13 mouse cellular contexts compared by ENCODE assay signal in the genomic region with DNA sequence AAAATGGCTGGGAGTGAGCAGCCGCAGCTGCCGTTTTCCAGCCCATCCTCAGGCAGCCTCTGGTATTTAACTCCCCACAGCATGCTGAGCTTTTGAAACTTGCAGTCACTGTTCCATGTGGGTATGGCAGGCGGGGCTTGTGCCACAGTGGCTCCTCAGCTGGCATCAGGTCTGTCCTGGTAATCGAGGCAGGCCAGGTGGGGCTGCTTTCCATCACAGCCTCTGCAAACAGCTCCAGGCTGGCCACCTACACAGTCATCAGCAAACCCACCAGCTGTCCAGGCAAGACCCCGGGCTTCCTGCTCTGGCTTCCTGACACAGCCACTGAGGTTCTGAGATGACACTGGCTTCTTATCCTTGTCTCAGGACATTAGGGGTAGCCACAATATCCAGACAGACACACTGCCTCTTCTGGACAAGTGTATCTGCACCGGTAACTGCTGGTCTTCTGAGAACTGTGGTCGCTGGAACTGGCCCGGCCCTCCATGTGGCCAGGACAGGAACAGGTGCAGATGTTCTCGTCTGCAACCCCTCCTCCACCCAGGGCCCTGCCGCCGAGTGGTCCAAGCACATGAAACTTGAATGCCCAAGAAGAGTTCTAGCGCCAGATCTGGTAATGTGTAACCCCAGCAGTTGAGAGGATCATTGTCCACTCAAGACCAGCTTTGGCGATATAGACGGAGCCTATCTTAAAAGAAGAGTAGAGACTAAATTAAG. TPM values are rescaled to one million over a fixed set of nuclear protein-coding genes. Genes with fewer than 3 reads are reported as not detected.
A peak's percentile ranks its signal among the peaks of the same experiment; 100 is the strongest.
DNase-seq lines count a peak whose midpoint lies in the region; ATAC-seq lines count a peak whose summit lies in the region.
"Had no signal": no experiment of that assay in that cellular context is flagged by ENCODE, and none has a peak within 500 bp of the region (broad histone marks: within the 10 kb centered on the region; RNA-seq: fewer than 3 reads in every experiment).

No protein-coding gene starts in this region.

- 0 out of 2 replicates have a peak overlapping the region, but pooled peaks have one; percentile 35 for H3K27ac ChIP-seq in embryonic facial prominence, embryonic 11.5 days (replicated peaks; ENCODE audit: low read depth, low read length)
- H3K27ac ChIP-seq in limb, embryonic 15.5 days, result peak overlapping the region; percentile 97

- no peak for DNase-seq in frontal cortex, postnatal 36 days (ENCODE audit: low spot score in 2 of 2)
- peak; percentile 33 to 47 for DNase-seq in kidney, postnatal 4 days
- DNase-seq in kidney, adult 8-10 months, result no peak
- DNase-seq in embryonic facial prominence, embryonic 11.5 days (ENCODE audit: low spot score), result no peak
- no peak for DNase-seq in adrenal gland, postnatal 36 days
- DNase-seq: cerebellum, adult 18-20 months; kidney, adult 11 months had no signal

- no peaks in the 10 kb centered on the region for H3K9me3 ChIP-seq in embryonic facial prominence, embryonic 11.5 days (replicated peaks; ENCODE audit: control insufficient read depth, low read length)
- H3K9me3 ChIP-seq in limb, embryonic 15.5 days, result no peaks in the 10 kb centered on the region

- H3K4me3 ChIP-seq in embryonic facial prominence, embryonic 11.5 days (ENCODE audit: low read depth, low read length), result no peak overlapping the region
- H3K4me3 ChIP-seq in limb, embryonic 15.5 days, result no peak overlapping the region

- peaks cover 21% of the 10 kb centered on the region for H3K4me1 ChIP-seq in embryonic facial prominence, embryonic 11.5 days (ENCODE audit: control insufficient read depth, insufficient read depth, low read length)
- peaks cover 88% of the 10 kb centered on the region for H3K4me1 ChIP-seq in limb, embryonic 15.5 days

- ATAC-seq in frontal cortex, adult (ENCODE audit: low TSS enrichment), result peak; percentile 19; the same call in 1 of the 2 replicates
- no peak for ATAC-seq in embryonic facial prominence, embryonic 11.5 days (replicated peaks; ENCODE audit: insufficient number of reproducible peaks, low FRiP score, low TSS enrichment, low read depth)
- no peak for ATAC-seq in limb, embryonic 15.5 days (ENCODE audit: insufficient number of reproducible peaks, low FRiP score, low TSS enrichment, low read depth)
- no peak for ATAC-seq in erythroblast, adult 5-6 weeks (replicated peaks; ENCODE audit: low FRiP score, poor library complexity, severe bottlenecking)
- ATAC-seq: lung, postnatal 0 days; Patski had no signal

- no peak overlapping the region for H3K4me2 ChIP-seq in embryonic facial prominence, embryonic 11.5 days (ENCODE audit: low read depth, low read length)
- no peak overlapping the region for H3K4me2 ChIP-seq in limb, embryonic 15.5 days
- H3K4me2 ChIP-seq: liver, embryonic 11.5 days had no signal

- WGBS in embryonic facial prominence, embryonic 11.5 days, result 69% methylated on average over 14 of the region's 14 CpGs
- WGBS in limb, embryonic 15.5 days, result 56% methylated on average over 14 of the region's 14 CpGs

- no peaks in the 10 kb centered on the region for H3K36me3 ChIP-seq in embryonic facial prominence, embryonic 11.5 days (replicated peaks; ENCODE audit: control insufficient read depth, insufficient read depth, low read depth, low read length)
- H3K36me3 ChIP-seq in limb, embryonic 15.5 days, result no peaks in the 10 kb centered on the region

- no peaks in the 10 kb centered on the region; the same call in 1 of the 2 replicates for H3K27me3 ChIP-seq in embryonic facial prominence, embryonic 11.5 days (ENCODE audit: control insufficient read depth, insufficient read depth, low read length)
- H3K27me3 ChIP-seq in limb, embryonic 15.5 days, result no peaks in the 10 kb centered on the region
- H3K27me3 ChIP-seq: Patski had no signal

- H3K9ac ChIP-seq in embryonic facial prominence, embryonic 11.5 days (replicated peaks; ENCODE audit: low read length), result no peak overlapping the region
- H3K9ac ChIP-seq in limb, embryonic 15.5 days, result no peak overlapping the region

RNA-seq across cellular contexts. Expression of a gene that starts 59.9 kb away (rescaled TPM):
- 3.3 and 3.5 TPM in 2 replicates for polyA plus RNA-seq in embryonic facial prominence, embryonic 11.5 days (2014; fragmentation: Nextera tagmentation; extraction: Ambion mirVana)
- 5.0 and 6.2 TPM in 2 replicates for polyA plus RNA-seq in limb, embryonic 15.5 days (2015; fragmentation: Nextera tagmentation; extraction: Ambion mirVana)
- 1 to 10 TPM; 7.7 to 7.9 TPM for total RNA-seq in adrenal gland, postnatal 36 days (2021)
- 2.9 TPM in 1 of 2 replicates, not detected in the other for total RNA-seq in erythroblast, adult 5-6 weeks (2015; ENCODE audit: low replicate concordance)
- 0.28 TPM in 1 of 2 replicates, not detected in the other for total RNA-seq in erythroblast, adult 5-6 weeks (2017; ENCODE audit: low replicate concordance)

Comparison
In these comparisons a context has a peak if more than half of its experiments do, and no peak if none do; other contexts are left out.
1. DNase-seq: peak in kidney, postnatal 4 days (2 of 2); none in frontal cortex, postnatal 36 days (0 of 2), kidney, adult 8-10 months (0 of 2), embryonic facial prominence, embryonic 11.5 days (single experiment) and adrenal gland, postnatal 36 days (0 of 2).